Mouse (Mus musculus) kidney, postnatal 0 days (tissue): ENCODE data around the gene Hoxb9. TPM values are rescaled to one million over a fixed set of nuclear protein-coding genes. Genes with fewer than 3 reads are reported as not detected.

Experiments
- ATAC-seq: fragments of 200-750 bp; cut with Nextera tagmentation; replicated peaks from 2 replicates; pipeline ENCODE4 v1.8.0; 2017; ENCODE audit warnings: low read depth, moderate number of reproducible peaks, moderate TSS enrichment, moderate library complexity; ENCODE audit not compliant: low FRiP score
- DNase-seq: peaks from one replicate; pipeline ENCODE4 v3.0.0-alpha.2; 2016; ENCODE audit warnings: low spot score
- H3K27ac ChIP-seq: fragments of 300-500 bp; sonication (generic); 2 replicates; pipeline ENCODE4 v1.5.1; 2014; ENCODE audit warnings: mild to moderate bottlenecking
- H3K27me3 ChIP-seq: fragments of 300-500 bp; sonication (generic); 2 replicates; pipeline ENCODE4 v1.6.1; 2014; ENCODE audit warnings: low read length, mixed read lengths; ENCODE audit not compliant: insufficient read depth
- H3K36me3 ChIP-seq: fragments of 300-500 bp; sonication (generic); 2 replicates; pipeline ENCODE4 v1.6.1; 2014; ENCODE audit warnings: low read length, mixed read lengths; ENCODE audit not compliant: insufficient read depth
- H3K4me1 ChIP-seq: fragments of 300-500 bp; sonication (generic); replicated peaks from 2 replicates; pipeline ENCODE4 v1.6.1; 2014; ENCODE audit warnings: antibody characterized with exemption, low read length, mixed read lengths; ENCODE audit not compliant: insufficient read depth
- H3K4me2 ChIP-seq: fragments of 300-500 bp; sonication (generic); 2 replicates; pipeline ENCODE4 v1.6.1; 2014; ENCODE audit warnings: mild to moderate bottlenecking, low read length, moderate library complexity, mixed read lengths
- H3K4me3 ChIP-seq: fragments of 300-500 bp; sonication (generic); replicated peaks from 2 replicates; pipeline ENCODE4 v1.5.1; 2014; ENCODE audit warnings: low read depth, low read length
- H3K9ac ChIP-seq: fragments of 300-500 bp; sonication (generic); 2 replicates; pipeline ENCODE4 v1.6.1; 2014; ENCODE audit warnings: low read depth, low read length
- H3K9me3 ChIP-seq: fragments of 300-500 bp; sonication (generic); replicated peaks from 2 replicates; pipeline ENCODE4 v1.6.1; 2016; ENCODE audit warnings: low read length, inconsistent platforms, mixed read lengths
- CTCF ChIP-seq: IDR thresholded peaks from 2 replicates; pipeline ENCODE4 v1.5.1; 2016; ENCODE audit warnings: antibody characterized with exemption, low read depth, mild to moderate bottlenecking, moderate library complexity
- WGBS: fragments of 180-500 bp; shearing (Covaris S2); extraction: QIAGEN DNeasy Blood & Tissue Kit; methylation state at CpG from one replicate; pipeline ENCODE4 v1.1.7; 2014; 5-methylcytosine and 5-hydroxymethylcytosine counted together
- polyA plus RNA-seq: library from polyadenylated mRNA; unstranded; fragments of >200 nt; fragmentation: Nextera tagmentation; extraction: Ambion mirVana; gene quantifications from 2 replicates; pipeline ENCODE4 v1.2.1, GENCODE M21; 2015

The Hoxb9 gene
- polyA plus RNA-seq, 1 experiment from 2014 or later, result 23.1 TPM

DNA sequence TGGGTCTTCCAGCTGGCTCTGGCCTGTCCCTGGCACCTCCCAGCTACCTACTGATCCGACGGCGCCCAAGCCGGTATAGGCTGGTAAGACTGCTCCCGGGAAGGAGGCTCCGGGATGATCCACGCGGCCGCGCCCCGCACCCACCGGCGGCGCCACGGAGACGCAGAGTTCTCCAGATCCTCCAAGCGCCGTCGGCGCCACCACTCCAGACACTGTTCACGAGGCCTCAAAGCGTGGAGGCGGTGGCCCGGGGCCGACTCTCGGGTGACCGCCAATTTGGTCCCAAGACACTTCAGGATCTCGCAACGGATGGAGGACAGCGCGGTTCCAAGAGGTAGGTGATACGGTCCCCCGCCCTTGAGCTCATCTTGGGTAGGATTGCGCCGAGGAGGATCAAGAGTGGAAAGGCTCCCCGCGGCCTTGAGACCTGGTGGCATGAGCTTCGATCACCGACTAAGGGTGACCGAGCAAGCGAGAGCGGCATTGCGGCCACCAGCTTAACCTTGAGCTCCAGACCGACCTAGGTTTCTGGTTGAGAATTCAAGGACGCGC, 19.7 kb upstream of the Hoxb9 start:
- ATAC-seq, result peak; percentile 83
- Histone ChIP-seq H3K9me3 (no peaks in the 10 kb centered on the region), H3K27ac (peak overlapping the region; percentile 92), H3K4me2 (peak overlapping the region; percentile 65), H3K9ac (peak overlapping the region; percentile 91), H3K36me3 (no peaks in the 10 kb centered on the region), H3K4me3 (peak overlapping the region; percentile 77), H3K27me3 (no peaks in the 10 kb centered on the region), H3K4me1 (peaks cover 24% of the 10 kb centered on the region)
- WGBS, result under 1% methylated on average over 46 of the region's 46 CpGs
- no peak for TF ChIP-seq CTCF
- peak; percentile 62 for DNase-seq

DNA sequence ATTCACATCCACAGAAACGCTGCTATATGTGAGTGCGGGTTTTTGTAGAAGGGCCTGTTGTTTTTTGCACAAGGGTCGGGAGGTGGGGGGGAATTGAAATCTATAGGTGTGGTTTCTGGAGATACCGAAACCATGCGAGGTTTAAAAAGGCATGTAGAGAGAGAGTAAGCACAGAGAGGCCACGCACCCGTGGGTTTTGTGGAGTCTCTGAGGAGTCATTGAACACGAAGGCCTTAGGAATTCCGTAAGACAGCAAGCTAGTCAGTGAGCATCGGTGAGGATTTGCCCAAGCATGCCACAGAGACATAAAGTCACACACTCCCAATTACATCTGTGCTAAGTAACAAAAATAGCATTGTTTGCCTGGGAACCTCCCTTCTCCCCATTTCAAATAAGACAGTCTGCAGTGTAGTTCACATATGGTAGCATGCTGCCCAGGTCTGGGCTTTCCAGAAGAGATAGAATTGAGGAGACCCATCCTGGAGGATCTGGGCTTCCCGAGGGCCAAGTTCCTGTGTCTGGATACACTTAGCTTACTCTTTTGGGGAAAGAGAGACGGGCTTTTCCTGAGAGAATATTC, 18.6 kb upstream of the Hoxb9 start:
- peak overlapping the region; percentile 77 for H3K4me3 ChIP-seq
- 9% methylated on average over 12 of the region's 12 CpGs for WGBS
- peak overlapping the region; percentile 65 for H3K4me2 ChIP-seq
- H3K4me1 ChIP-seq, result peaks cover 26% of the 10 kb centered on the region
- no peaks in the 10 kb centered on the region for H3K36me3 ChIP-seq
- H3K9me3 ChIP-seq, result no peaks in the 10 kb centered on the region
- peak overlapping the region; percentile 92 for H3K27ac ChIP-seq
- ATAC-seq, result no peak
- DNase-seq, result no peak
- no peaks in the 10 kb centered on the region for H3K27me3 ChIP-seq
- TF ChIP-seq CTCF, result no peak
- peak overlapping the region; percentile 91 for H3K9ac ChIP-seq

DNA sequence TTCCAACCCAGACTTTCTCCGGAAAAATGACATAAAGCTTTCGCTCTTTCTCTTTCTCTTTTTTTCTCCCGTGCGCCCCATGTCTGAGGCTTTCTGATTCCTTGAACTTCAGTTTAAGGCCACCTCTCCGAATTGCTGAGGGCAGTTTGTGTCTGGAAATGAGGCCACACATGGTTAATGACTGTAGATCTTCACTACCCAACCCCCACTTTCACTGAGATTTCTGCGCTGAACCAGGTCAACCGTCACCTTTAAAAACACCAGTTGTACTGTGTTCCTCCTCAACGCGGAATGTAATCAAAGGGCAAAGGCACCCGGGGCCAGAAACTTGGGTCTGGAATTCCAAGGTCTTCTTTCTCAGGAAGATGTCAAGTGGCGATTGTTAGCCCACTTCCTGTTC, 17.0 kb upstream of the Hoxb9 start:
- TF ChIP-seq CTCF, result no peak
- DNase-seq, result peak; percentile 64
- Histone ChIP-seq H3K4me3 (peak overlapping the region; percentile 77), H3K4me1 (peaks cover 40% of the 10 kb centered on the region), H3K27me3 (no peaks in the 10 kb centered on the region), H3K27ac (peak overlapping the region; percentile 92), H3K36me3 (no peaks in the 10 kb centered on the region), H3K9ac (peak overlapping the region; percentile 91; the same call in 1 of the 2 replicates), H3K9me3 (no peaks in the 10 kb centered on the region), H3K4me2 (peak overlapping the region; percentile 65)
- no peak for ATAC-seq
- WGBS, result 5% methylated on average over 11 of the region's 11 CpGs

DNA sequence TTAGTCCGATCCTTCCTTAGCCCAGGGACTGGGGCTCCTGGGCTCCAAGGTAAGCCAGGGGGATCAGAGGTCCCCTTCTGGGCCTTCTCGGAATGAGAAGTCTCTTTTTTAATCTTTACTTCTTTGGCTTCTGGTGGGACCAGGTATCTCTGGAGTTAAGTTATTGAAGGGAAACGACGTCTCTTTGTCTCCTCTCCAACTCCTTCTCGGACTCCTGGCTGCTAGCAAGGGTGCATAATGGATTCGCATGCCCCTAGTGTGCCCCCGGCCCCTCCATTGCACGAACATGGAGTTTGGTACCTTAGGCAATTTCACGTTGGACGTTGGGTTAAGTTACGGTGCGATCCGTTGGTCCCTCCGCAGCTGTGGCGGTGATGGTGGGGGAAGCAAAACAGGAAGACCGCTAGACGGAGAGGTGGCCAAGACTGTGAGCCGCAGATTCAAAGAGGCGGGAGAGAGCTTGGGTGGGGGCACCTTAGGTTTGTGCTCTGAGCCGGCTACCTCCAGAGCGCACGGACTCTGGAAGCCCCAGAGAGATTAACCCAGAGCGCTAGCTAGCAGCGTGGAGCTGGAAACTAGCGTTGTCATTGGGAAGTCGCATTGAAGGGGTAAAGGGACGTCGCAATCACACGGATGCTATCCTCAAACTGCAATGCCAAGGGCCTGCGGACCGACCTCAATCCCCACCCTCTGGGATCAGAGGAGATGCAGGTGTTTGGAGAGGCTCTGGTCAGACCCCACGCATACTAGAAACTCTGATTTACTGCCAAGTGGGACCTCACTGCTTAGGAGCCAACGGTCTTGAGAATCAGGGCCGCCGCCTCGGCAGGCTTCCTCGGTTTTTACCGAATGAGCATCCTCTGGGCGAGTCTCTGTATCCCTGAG, 15.9 kb upstream of the Hoxb9 start:
- Histone ChIP-seq H3K9me3 (no peaks in the 10 kb centered on the region), H3K4me3 (peak overlapping the region; percentile 77), H3K9ac (peak overlapping the region; percentile 91), H3K27ac (peak overlapping the region; percentile 92), H3K4me2 (peak overlapping the region; percentile 65), H3K4me1 (peaks cover 38% of the 10 kb centered on the region), H3K27me3 (no peaks in the 10 kb centered on the region), H3K36me3 (no peaks in the 10 kb centered on the region)
- ATAC-seq, result no peak
- no peak for TF ChIP-seq CTCF
- peak; percentile 52 for DNase-seq
- WGBS, result 12% methylated on average over 39 of the region's 39 CpGs

DNA sequence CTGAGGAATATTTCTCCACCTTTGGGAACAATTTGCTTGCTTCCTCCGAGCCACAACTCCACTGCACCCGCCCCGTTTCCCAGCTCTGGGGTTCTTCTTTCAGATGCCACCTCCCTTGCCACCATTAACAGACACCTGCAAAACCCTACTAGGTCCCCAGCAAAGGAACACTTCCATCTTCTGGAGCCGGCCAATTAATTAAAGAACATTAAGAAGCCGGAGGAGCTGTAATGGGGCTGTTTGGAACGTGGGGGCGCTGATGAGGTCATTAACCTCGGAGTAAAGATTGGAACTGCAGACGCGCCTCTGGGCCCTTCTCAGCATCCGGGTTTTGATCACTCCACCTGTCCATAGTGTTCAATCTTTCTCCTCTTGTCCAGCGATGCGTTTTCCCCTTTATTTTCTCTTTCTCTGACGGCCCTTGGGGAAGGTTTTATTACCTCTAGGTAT, 15.2 kb upstream of the Hoxb9 start:
- Histone ChIP-seq H3K36me3 (no peaks in the 10 kb centered on the region), H3K27me3 (no peaks in the 10 kb centered on the region), H3K4me3 (peak overlapping the region; percentile 77; the same call in 1 of the 2 replicates), H3K9me3 (no peaks in the 10 kb centered on the region), H3K4me1 (peaks cover 38% of the 10 kb centered on the region), H3K9ac (peak overlapping the region; percentile 91), H3K4me2 (peak overlapping the region; percentile 65), H3K27ac (peak overlapping the region; percentile 92; the same call in 1 of the 2 replicates)
- ATAC-seq, result no peak
- 25% methylated on average over 14 of the region's 14 CpGs for WGBS
- peak; percentile 31; the same call in 1 of the 2 replicates for TF ChIP-seq CTCF
- peak; percentile 59 for DNase-seq

GRCm38 (mm10) chr11:96257141-96257540, 14.1 kb upstream of the Hoxb9 start:
- WGBS, result 33% methylated on average over 2 of the region's 2 CpGs

More at GRCm38 (mm10) chr11:96257141-96257540, 14.1 kb upstream of the Hoxb9 start:
- Histone ChIP-seq H3K27ac (peak overlapping the region; percentile 39), H3K9ac (peak overlapping the region; percentile 6; the same call in 1 of the 2 replicates), H3K36me3 (no peaks in the 10 kb centered on the region), H3K9me3 (no peaks in the 10 kb centered on the region), H3K4me1 (peaks cover 38% of the 10 kb centered on the region), H3K4me3 (no peak overlapping the region), H3K27me3 (no peaks in the 10 kb centered on the region), H3K4me2 (peak overlapping the region; percentile 29; the same call in 1 of the 2 replicates)
- no peak for ATAC-seq
- TF ChIP-seq CTCF, result no peak
- no peak for DNase-seq
